Mouse (Mus musculus): ENCODE measurements around the gene Ube2r2. TPM values are rescaled to one million over a fixed set of nuclear protein-coding genes. Genes with fewer than 3 reads are reported as not detected.
A peak's percentile ranks its signal among the peaks of the same experiment; 100 is the strongest.

The Ube2r2 gene
- polyA plus RNA-seq, 1 experiment from 2014 or later: 92.5 TPM

GRCm38 (mm10) chr4:41118706-41119292 is 16.7 kb upstream of the Ube2r2 start:
- no peak overlapping the region for H3K27ac ChIP-seq (ENCODE audit: low read depth)
- H3K4me3 ChIP-seq (ENCODE audit: low read depth, low read length): no peak overlapping the region
- peak; percentile 91 for TF ChIP-seq CTCF (IDR thresholded peaks at IDR 0.05; ENCODE audit: low read depth)
- H3K36me3 ChIP-seq (ENCODE audit: insufficient read depth): peaks cover 84% of the 10 kb centered on the region
- H3K4me1 ChIP-seq (ENCODE audit: insufficient read depth): peaks cover 5% of the 10 kb centered on the region; the same call in 1 of the 2 replicates
- 68% methylated on average over 11 of the region's 11 CpGs for WGBS
- H3K4me2 ChIP-seq: no peak overlapping the region
- no peak overlapping the region for H3K9ac ChIP-seq
- H3K27me3 ChIP-seq (ENCODE audit: insufficient read depth, low read length): no peaks in the 10 kb centered on the region
- DNase-seq (peak; percentile 81), ATAC-seq (ENCODE audit: insufficient read depth) (peak; percentile 33; the same call in 1 of the 2 replicates)
- no peaks in the 10 kb centered on the region for H3K9me3 ChIP-seq (ENCODE audit: low read depth, low read length)

GRCm38 (mm10) chr4:41124180-41124951 is 11.2 kb upstream of the Ube2r2 start, which contains the start of gene Nol6:
TSS of gene Nol6 (minus strand) at chr4:41124455.
- Histone ChIP-seq H3K9me3 (ENCODE audit: low read depth, low read length) (no peaks in the 10 kb centered on the region), H3K9ac (peak within 1 kb of the TSS; percentile 68), H3K36me3 (ENCODE audit: insufficient read depth) (peaks cover 30% of the 10 kb centered on the region), H3K4me1 (ENCODE audit: insufficient read depth) (peaks cover 5% of the 10 kb centered on the region; the same call in 1 of the 2 replicates), H3K27me3 (ENCODE audit: insufficient read depth, low read length) (no peaks in the 10 kb centered on the region), H3K4me2 (peak within 1 kb of the TSS; percentile 87), H3K4me3 (ENCODE audit: low read depth, low read length) (peak within 1 kb of the TSS; percentile 68), H3K27ac (ENCODE audit: low read depth) (no peak within 1 kb of the TSS)
- WGBS: 1% methylated on average over 29 of the region's 29 CpGs
- TF ChIP-seq CTCF (IDR thresholded peaks at IDR 0.05; ENCODE audit: low read depth): no peak
- peak; percentile 100 for ATAC-seq (ENCODE audit: insufficient read depth)
- DNase-seq: peak; percentile 100

GRCm38 (mm10) chr4:41129406-41129805 is 6.1 kb upstream of the Ube2r2 start:
- peak; percentile 81 for TF ChIP-seq CTCF (IDR thresholded peaks at IDR 0.05; ENCODE audit: low read depth)
- no peaks in the 10 kb centered on the region for H3K27me3 ChIP-seq (ENCODE audit: insufficient read depth, low read length)
- H3K36me3 ChIP-seq (ENCODE audit: insufficient read depth): no peaks in the 10 kb centered on the region
- no peak overlapping the region for H3K27ac ChIP-seq (ENCODE audit: low read depth)
- no peak overlapping the region for H3K9ac ChIP-seq
- peak; percentile 73 for DNase-seq
- ATAC-seq (ENCODE audit: insufficient read depth): peak; percentile 73
- no peak overlapping the region for H3K4me3 ChIP-seq (ENCODE audit: low read depth, low read length)
- H3K9me3 ChIP-seq (ENCODE audit: low read depth, low read length): no peaks in the 10 kb centered on the region
- 8% methylated on average over 2 of the region's 2 CpGs for WGBS
- H3K4me2 ChIP-seq: no peak overlapping the region
- H3K4me1 ChIP-seq (ENCODE audit: insufficient read depth): no peaks in the 10 kb centered on the region

GRCm38 (mm10) chr4:41129836-41130235 is 5.7 kb upstream of the Ube2r2 start:
- no peak for TF ChIP-seq CTCF (IDR thresholded peaks at IDR 0.05; ENCODE audit: low read depth)
- ATAC-seq (ENCODE audit: insufficient read depth): no peak
- WGBS: 77% methylated on average over 3 of the region's 3 CpGs

GRCm38 (mm10) chr4:41132471-41132870 is 3.1 kb upstream of the Ube2r2 start:
- no peak for TF ChIP-seq CTCF (IDR thresholded peaks at IDR 0.05; ENCODE audit: low read depth)
- no peak for DNase-seq
- no peak overlapping the region for H3K4me3 ChIP-seq (ENCODE audit: low read depth, low read length)
- H3K4me2 ChIP-seq: no peak overlapping the region
- 69% methylated on average over 6 of the region's 6 CpGs for WGBS
- H3K9me3 ChIP-seq (ENCODE audit: low read depth, low read length): no peaks in the 10 kb centered on the region
- no peaks in the 10 kb centered on the region for H3K27me3 ChIP-seq (ENCODE audit: insufficient read depth, low read length)
- H3K36me3 ChIP-seq (ENCODE audit: insufficient read depth): no peaks in the 10 kb centered on the region
- no peak overlapping the region for H3K9ac ChIP-seq
- no peak for ATAC-seq (ENCODE audit: insufficient read depth)
- H3K4me1 ChIP-seq (ENCODE audit: insufficient read depth): no peaks in the 10 kb centered on the region
- no peak overlapping the region for H3K27ac ChIP-seq (ENCODE audit: low read depth)

More at GRCm38 (mm10) chr4:41129836-41130235, 5.7 kb upstream of the Ube2r2 start:
- Histone ChIP-seq H3K27ac (ENCODE audit: low read depth) (no peak overlapping the region), H3K36me3 (ENCODE audit: insufficient read depth) (no peaks in the 10 kb centered on the region), H3K4me3 (ENCODE audit: low read depth, low read length) (no peak overlapping the region), H3K27me3 (ENCODE audit: insufficient read depth, low read length) (no peaks in the 10 kb centered on the region), H3K9ac (no peak overlapping the region), H3K9me3 (ENCODE audit: low read depth, low read length) (no peaks in the 10 kb centered on the region), H3K4me1 (ENCODE audit: insufficient read depth) (no peaks in the 10 kb centered on the region), H3K4me2 (no peak overlapping the region)
- DNase-seq: no peak

- Histone ChIP-seq H3K27ac (ENCODE audit: low read depth) (peak overlapping the region; percentile 8; the same call in 1 of the 2 replicates), H3K9me3 (ENCODE audit: low read depth, low read length) (no peaks in the 10 kb centered on the region), H3K4me3 (ENCODE audit: low read depth, low read length) (no peak overlapping the region), H3K4me1 (ENCODE audit: insufficient read depth) (no peaks in the 10 kb centered on the region), H3K36me3 (ENCODE audit: insufficient read depth) (0 out of 2 replicates have a peak, but pooled peaks cover 3% of the 10 kb centered on the region), H3K9ac (no peak overlapping the region), H3K4me2 (no peak overlapping the region), H3K27me3 (ENCODE audit: insufficient read depth, low read length) (no peaks in the 10 kb centered on the region)
- no peak for TF ChIP-seq CTCF (IDR thresholded peaks at IDR 0.05; ENCODE audit: low read depth)
- ATAC-seq (ENCODE audit: insufficient read depth) (no peak), DNase-seq (no peak)
- 72% methylated on average over 6 of the region's 6 CpGs for WGBS
Measured at GRCm38 (mm10) chr4:41133529-41134291, 1.8 kb upstream of the Ube2r2 start.
